Mouse (Mus musculus) intestine, embryonic 14.5 days (tissue): ENCODE data around the gene Gng12. TPM values are rescaled to one million over a fixed set of nuclear protein-coding genes. Genes with fewer than 3 reads are reported as not detected.

ENCODE experiments used
- ATAC-seq: fragments of 200-750 bp; cut with Nextera tagmentation; replicated peaks from 2 replicates; pipeline ENCODE4 v1.8.0; 2017; ENCODE audit warnings: low read depth, moderate number of reproducible peaks, moderate TSS enrichment, moderate library complexity; ENCODE audit not compliant: low FRiP score, low TSS enrichment
- DNase-seq: peaks from one replicate; pipeline ENCODE4 v3.0.0-alpha.2; 2018; ENCODE audit warnings: low spot score
- H3K27ac ChIP-seq: fragments of 300-500 bp; sonication (generic); 2 replicates; pipeline ENCODE4 v1.5.1; 2014; ENCODE audit warnings: low read depth, mild to moderate bottlenecking, control low read depth
- H3K27me3 ChIP-seq: fragments of 300-500 bp; sonication (generic); replicated peaks from 2 replicates; pipeline ENCODE4 v1.6.1; 2014; ENCODE audit warnings: low read length, control low read depth; ENCODE audit not compliant: control insufficient read depth, insufficient read depth
- H3K36me3 ChIP-seq: fragments of 300-500 bp; sonication (generic); 2 replicates; pipeline ENCODE4 v1.6.1; 2014; ENCODE audit warnings: low read length, control low read depth; ENCODE audit not compliant: control insufficient read depth, insufficient read depth
- H3K4me1 ChIP-seq: fragments of 300-500 bp; sonication (generic); replicated peaks from 2 replicates; pipeline ENCODE4 v1.6.1; 2014; ENCODE audit warnings: low read length, control low read depth, mixed read lengths; ENCODE audit not compliant: control insufficient read depth, insufficient read depth
- H3K4me2 ChIP-seq: fragments of 300-500 bp; sonication (generic); 2 replicates; pipeline ENCODE4 v1.6.1; 2014; ENCODE audit warnings: low read length
- H3K4me3 ChIP-seq: fragments of 300-500 bp; sonication (generic); 2 replicates; pipeline ENCODE4 v1.5.1; 2014; ENCODE audit warnings: low read depth, low read length, control low read depth, mixed read lengths
- H3K9ac ChIP-seq: fragments of 300-500 bp; sonication (generic); 2 replicates; pipeline ENCODE4 v1.6.1; 2014; ENCODE audit warnings: mild to moderate bottlenecking, low read length
- H3K9me3 ChIP-seq: fragments of 300-500 bp; sonication (generic); 2 replicates; pipeline ENCODE4 v1.6.1; 2016; ENCODE audit warnings: low read length, control low read depth; ENCODE audit not compliant: control insufficient read depth
- WGBS: fragments of 180-500 bp; shearing (Covaris S2); extraction: QIAGEN DNeasy Blood & Tissue Kit; methylation state at CpG from one replicate; pipeline ENCODE4 v1.1.7; 2014; 5-methylcytosine and 5-hydroxymethylcytosine counted together
- polyA plus RNA-seq: library from polyadenylated mRNA; unstranded; fragments of >200 nt; fragmentation: Nextera tagmentation; extraction: Ambion mirVana; gene quantifications from 2 replicates; pipeline ENCODE4 v1.2.1, GENCODE M21; 2014

Gng12 gene
- polyA plus RNA-seq, 1 experiment from 2014 or later = 140 TPM

DNA sequence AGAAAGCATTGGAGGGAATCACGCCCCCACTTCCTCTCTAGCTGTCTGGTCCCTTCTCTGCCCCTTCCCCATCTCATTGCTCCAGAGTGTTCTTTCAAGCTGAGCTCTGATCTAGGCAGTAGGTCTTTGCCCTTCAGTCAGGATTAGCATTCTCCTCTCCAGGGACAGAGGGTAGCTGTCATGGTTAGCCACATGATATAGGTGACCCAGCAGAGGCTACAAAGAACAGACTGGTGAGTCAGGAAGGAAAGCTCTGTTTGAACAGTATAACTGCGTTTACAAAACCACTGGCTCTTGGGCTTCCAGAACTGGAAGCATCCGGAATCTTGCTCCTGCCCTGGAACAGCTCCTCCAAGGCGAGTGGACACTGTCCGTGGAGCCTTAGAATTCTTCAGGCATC is 87.9 kb downstream of the Gng12 start:
- Histone ChIP-seq H3K9me3 (no peaks in the 10 kb centered on the region), H3K4me3 (no peak overlapping the region), H3K36me3 (no peaks in the 10 kb centered on the region), H3K4me2 (no peak overlapping the region), H3K27me3 (no peaks in the 10 kb centered on the region), H3K9ac (no peak overlapping the region), H3K27ac (no peak overlapping the region), H3K4me1 (peaks cover 5% of the 10 kb centered on the region; the same call in 1 of the 2 replicates)
- ATAC-seq = no peak
- WGBS = 65% methylated on average over 5 of the region's 5 CpGs
- no peak for DNase-seq

GRCm38 (mm10) chr6:66984672-66985071 is 88.5 kb downstream of the Gng12 start:
- 70% methylated on average over 3 of the region's 3 CpGs for WGBS
- ATAC-seq = no peak
- Histone ChIP-seq H3K9me3 (no peaks in the 10 kb centered on the region), H3K36me3 (no peaks in the 10 kb centered on the region), H3K27me3 (no peaks in the 10 kb centered on the region), H3K9ac (no peak overlapping the region), H3K4me2 (no peak overlapping the region), H3K4me1 (peaks cover 5% of the 10 kb centered on the region; the same call in 1 of the 2 replicates), H3K4me3 (no peak overlapping the region), H3K27ac (no peak overlapping the region)
- no peak for DNase-seq

DNA sequence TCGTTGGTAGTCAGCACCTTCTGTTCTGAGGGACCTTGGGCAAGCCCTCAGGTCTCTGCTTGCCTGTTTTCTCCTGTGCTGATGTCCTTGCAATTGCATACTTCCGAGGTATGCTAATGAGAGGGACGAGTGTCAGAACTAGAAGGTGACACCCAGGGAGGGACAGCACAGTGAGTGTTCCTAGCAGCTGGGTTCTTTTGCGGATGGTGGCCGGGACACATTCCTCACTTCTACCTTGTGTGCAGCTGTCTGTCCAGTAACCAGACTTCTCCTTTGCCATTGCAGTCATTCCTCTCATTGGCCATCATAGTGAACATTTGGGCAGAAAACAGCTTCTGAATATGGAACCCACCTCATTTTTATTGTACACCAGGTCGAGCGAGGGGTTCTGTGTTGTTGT is 89.3 kb downstream of the Gng12 start:
- Histone ChIP-seq H3K4me3 (no peak overlapping the region), H3K27me3 (no peaks in the 10 kb centered on the region), H3K9ac (no peak overlapping the region), H3K27ac (no peak overlapping the region), H3K9me3 (no peaks in the 10 kb centered on the region), H3K4me2 (no peak overlapping the region), H3K36me3 (no peaks in the 10 kb centered on the region), H3K4me1 (peaks cover 5% of the 10 kb centered on the region; the same call in 1 of the 2 replicates)
- no peak for ATAC-seq
- WGBS = 77% methylated on average over 7 of the region's 7 CpGs
- DNase-seq = no peak

GRCm38 (mm10) chr6:66986063-66986462 is 89.9 kb downstream of the Gng12 start:
- no peak overlapping the region for H3K27ac ChIP-seq
- WGBS = 87% methylated on average over 12 of the region's 12 CpGs
- no peaks in the 10 kb centered on the region for H3K27me3 ChIP-seq

DNA sequence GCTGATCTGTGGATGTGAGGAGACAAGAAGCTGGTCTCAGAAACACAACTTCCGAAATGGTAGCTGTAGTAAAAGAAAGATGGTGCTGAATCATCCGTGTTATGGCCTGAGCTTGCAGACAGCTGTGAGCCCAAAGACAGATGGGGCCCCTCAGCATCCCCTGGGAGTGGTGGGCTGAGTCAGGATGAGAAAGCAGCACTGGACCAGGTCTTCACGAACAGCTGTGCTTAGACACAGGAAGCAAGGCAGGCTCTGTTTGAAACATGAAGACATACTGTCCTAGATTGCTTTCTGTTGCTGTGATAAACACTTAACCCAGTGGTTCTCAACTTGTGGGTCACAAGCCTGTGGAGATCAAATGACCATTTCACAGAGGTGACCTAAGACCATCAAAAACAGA is 91.4 kb downstream of the Gng12 start:
- no peak for ATAC-seq
- DNase-seq = no peak
- H3K27me3 ChIP-seq = no peaks in the 10 kb centered on the region
- no peak overlapping the region for H3K27ac ChIP-seq
- H3K4me2 ChIP-seq = no peak overlapping the region
- H3K36me3 ChIP-seq = no peaks in the 10 kb centered on the region
- whole genome bisulfite sequencing = 50% methylated on average over 3 of the region's 3 CpGs
- no peak overlapping the region for H3K9ac ChIP-seq
- H3K4me3 ChIP-seq = no peak overlapping the region
- H3K4me1 ChIP-seq = peaks cover 5% of the 10 kb centered on the region; the same call in 1 of the 2 replicates
- no peaks in the 10 kb centered on the region for H3K9me3 ChIP-seq

More at GRCm38 (mm10) chr6:66986063-66986462, 89.9 kb downstream of the Gng12 start:
- Histone ChIP-seq H3K9me3 (no peaks in the 10 kb centered on the region), H3K4me3 (no peak overlapping the region), H3K9ac (no peak overlapping the region), H3K36me3 (no peaks in the 10 kb centered on the region), H3K4me1 (peaks cover 5% of the 10 kb centered on the region; the same call in 1 of the 2 replicates), H3K4me2 (no peak overlapping the region)
- ATAC-seq (no peak), DNase-seq (no peak)

- Histone ChIP-seq H3K4me2 (no peak overlapping the region), H3K4me3 (no peak overlapping the region), H3K9ac (no peak overlapping the region), H3K27me3 (no peaks in the 10 kb centered on the region), H3K36me3 (no peaks in the 10 kb centered on the region), H3K27ac (no peak overlapping the region), H3K9me3 (no peaks in the 10 kb centered on the region), H3K4me1 (peaks cover 7% of the 10 kb centered on the region; the same call in 1 of the 2 replicates)
- DNase-seq (no peak), ATAC-seq (no peak)
- 88% methylated on average over 9 of the region's 9 CpGs for WGBS
Measured at GRCm38 (mm10) chr6:66988363-66988762, 92.2 kb downstream of the Gng12 start.

- Histone ChIP-seq H3K27ac (no peak overlapping the region), H3K4me2 (no peak overlapping the region), H3K4me1 (peaks cover 10% of the 10 kb centered on the region; the same call in 1 of the 2 replicates), H3K9ac (no peak overlapping the region), H3K36me3 (no peaks in the 10 kb centered on the region), H3K27me3 (no peaks in the 10 kb centered on the region), H3K9me3 (no peaks in the 10 kb centered on the region), H3K4me3 (no peak overlapping the region)
- no peak for ATAC-seq
- 86% methylated on average over 6 of the region's 6 CpGs for WGBS
- no peak for DNase-seq
Measured at GRCm38 (mm10) chr6:66989037-66989436, 92.8 kb downstream of the Gng12 start.

- Histone ChIP-seq H3K4me3 (no peak overlapping the region), H3K27me3 (no peaks in the 10 kb centered on the region), H3K4me1 (peaks cover 10% of the 10 kb centered on the region; the same call in 1 of the 2 replicates), H3K9ac (no peak overlapping the region), H3K36me3 (no peaks in the 10 kb centered on the region), H3K4me2 (no peak overlapping the region), H3K9me3 (no peaks in the 10 kb centered on the region), H3K27ac (no peak overlapping the region)
- ATAC-seq = no peak
- no peak for DNase-seq
- 66% methylated on average over 3 of the region's 3 CpGs for WGBS
Measured at GRCm38 (mm10) chr6:66989518-66989917, 93.3 kb downstream of the Gng12 start.

- ATAC-seq = no peak
- Histone ChIP-seq H3K9ac (no peak overlapping the region), H3K9me3 (no peaks in the 10 kb centered on the region), H3K36me3 (no peaks in the 10 kb centered on the region), H3K27ac (no peak overlapping the region), H3K4me2 (no peak overlapping the region), H3K4me3 (no peak overlapping the region), H3K4me1 (0 out of 2 replicates have a peak, but pooled peaks cover 5% of the 10 kb centered on the region), H3K27me3 (no peaks in the 10 kb centered on the region)
- WGBS = 66% methylated on average over 9 of the region's 9 CpGs
- DNase-seq = no peak
Measured at GRCm38 (mm10) chr6:66992232-66992631, 96.0 kb downstream of the Gng12 start.
